ENCODE assay signal across 16 mouse cellular contexts in the genomic region with DNA sequence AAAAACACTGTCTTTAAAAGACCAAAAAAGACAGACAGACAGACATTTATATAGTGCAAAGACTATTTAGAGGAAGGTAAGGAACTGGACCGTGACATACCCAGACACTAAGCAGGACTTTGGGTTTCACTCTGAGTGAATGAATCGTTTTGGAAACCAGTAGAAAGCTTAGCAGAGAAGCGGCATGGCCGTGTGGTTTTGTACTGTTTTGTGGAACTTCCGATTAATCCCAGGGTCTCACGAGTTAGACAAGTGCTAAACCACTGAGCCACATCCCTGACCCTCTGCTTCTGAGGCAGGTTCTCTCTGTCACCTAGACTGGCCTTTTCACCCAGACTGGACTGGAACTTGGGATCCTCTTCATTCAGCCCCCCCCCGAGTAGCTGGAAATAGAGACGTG. TPM values are rescaled to one million over a fixed set of nuclear protein-coding genes. Genes with fewer than 3 reads are reported as not detected.
DNase-seq lines count a peak whose midpoint lies in the region; ATAC-seq and TF ChIP-seq lines count a peak whose summit lies in the region.
"Had no signal": no experiment of that assay in that cellular context is flagged by ENCODE, and none has a peak within 500 bp of the region (broad histone marks: within the 10 kb centered on the region; RNA-seq: fewer than 3 reads in every experiment).

No protein-coding gene starts in this region.

- H3K36me3 ChIP-seq in CH12.LX (replicated peaks in 1 of 2; ENCODE audit: control insufficient read depth in 1 of 2, insufficient read depth in 1 of 2, low read length in 1 of 2): peaks cover 44 to 47% of the 10 kb centered on the region in 2 experiments
- H3K36me3 ChIP-seq in liver, embryonic 14.5 days (replicated peaks; ENCODE audit: control insufficient read depth, insufficient read depth, low read depth): peaks cover 70% of the 10 kb centered on the region

- DNase-seq in layer of hippocampus, adult 2 months (ENCODE audit: low spot score in 2 of 2): no peak
- DNase-seq in layer of hippocampus, adult 9-10 months (ENCODE audit: low spot score): no peak
- DNase-seq in A20 (ENCODE audit: low read depth, low spot score) (peak; percentile 70), CH12.LX (ENCODE audit: extremely low read depth) (peak; percentile 80)
- no peak for DNase-seq in liver, embryonic 14.5 days (ENCODE audit: low read depth in 3 of 3, low spot score in 3 of 3)
- DNase-seq in left cerebral cortex, adult 11 months (ENCODE audit: low spot score): no peak
- no peak for DNase-seq in frontal cortex, postnatal 14 days (ENCODE audit: low spot score in 2 of 2)
- DNase-seq: adrenal gland, postnatal 10 days; cerebellum, adult 2 months; kidney, adult 2 months; kidney, postnatal 36 days; layer of hippocampus, postnatal 36 days had no signal

- 0 out of 2 replicates have a peak overlapping the region, but pooled peaks have one; percentile 72 for H3K27ac ChIP-seq in layer of hippocampus, adult 2 months
- peak overlapping the region; percentile 61 for H3K27ac ChIP-seq in CH12.LX (ENCODE audit: insufficient read depth, low read depth)
- H3K27ac ChIP-seq in liver, embryonic 14.5 days: peak overlapping the region; percentile 54; the same call in 1 of the 2 replicates

- no peaks in the 10 kb centered on the region for H3K27me3 ChIP-seq in CH12.LX (replicated peaks)
- no peaks in the 10 kb centered on the region for H3K27me3 ChIP-seq in liver, embryonic 14.5 days (ENCODE audit: control insufficient read depth, insufficient read depth, low read length)
- H3K27me3 ChIP-seq: hindbrain, embryonic 15.5 days; megakaryocyte, embryonic 14.5 days had no signal

- no peak overlapping the region for H3K9ac ChIP-seq in CH12.LX (ENCODE audit: insufficient read depth, low read depth)
- H3K9ac ChIP-seq in liver, embryonic 14.5 days (replicated peaks): no peak overlapping the region
- H3K9ac ChIP-seq: hindbrain, embryonic 15.5 days had no signal

- peak overlapping the region; percentile 33 for H3K4me2 ChIP-seq in CH12.LX (ENCODE audit: insufficient read depth, low read depth, poor library complexity, severe bottlenecking)
- H3K4me2 ChIP-seq in liver, embryonic 14.5 days (ENCODE audit: low read depth): no peak overlapping the region
- H3K4me2 ChIP-seq: hindbrain, embryonic 15.5 days had no signal

- no peak for ATAC-seq in liver, embryonic 14.5 days (ENCODE audit: insufficient read depth)

- no peak overlapping the region for H3K4me3 ChIP-seq in layer of hippocampus, adult 2 months
- H3K4me3 ChIP-seq in CH12.LX (replicated peaks in 1 of 3; ENCODE audit: low read depth in 2 of 3, low read length in 2 of 3, poor library complexity in 1 of 3): no peak overlapping the region
- H3K4me3 ChIP-seq in liver, embryonic 14.5 days (ENCODE audit: insufficient read depth in 1 of 2, low read depth in 2 of 2, low read length in 2 of 2): no peak overlapping the region
- H3K4me3 ChIP-seq: hindbrain, embryonic 15.5 days; megakaryocyte, embryonic 14.5 days; myocyte had no signal

- TF ChIP-seq EP300 in CH12.LX (IDR thresholded peaks at IDR 0.05; ENCODE audit: low read length): peak; percentile 87
- no peak for TF ChIP-seq EP300 in liver, embryonic 14.5 days (IDR thresholded peaks at IDR 0.05; ENCODE audit: low read depth)

- H3K9me3 ChIP-seq in CH12.LX (replicated peaks; ENCODE audit: low read length): no peaks in the 10 kb centered on the region
- no peaks in the 10 kb centered on the region for H3K9me3 ChIP-seq in liver, embryonic 14.5 days (ENCODE audit: control insufficient read depth, low read length)
- H3K9me3 ChIP-seq: hindbrain, embryonic 15.5 days; megakaryocyte, embryonic 14.5 days had no signal

- WGBS in liver, embryonic 14.5 days (ENCODE audit: insufficient replicate concordance): 83% methylated on average over 8 of the region's 8 CpGs

- H3K4me1 ChIP-seq in CH12.LX (ENCODE audit: control insufficient read depth in 1 of 2, insufficient read depth in 2 of 2): peaks cover 33 to 60% of the 10 kb centered on the region in 2 experiments
- H3K4me1 ChIP-seq in liver, embryonic 14.5 days (replicated peaks; ENCODE audit: control insufficient read depth in 2 of 2, insufficient read depth in 2 of 2, low read length in 1 of 2): peaks cover 25 to 36% of the 10 kb centered on the region in 2 experiments

- dilution Hi-C loops in CH12.LX (cut with MboI; ENCODE audit: extremely low pct_ligation_motif_present, extremely low pct_unique_long_range_greater_than_20kb, low sequenced_read_pairs): no loop called here

- in situ Hi-C loops in CH12.LX (cut with MboI; ENCODE audit: low pct_ligation_motif_present, low pct_unique_long_range_greater_than_20kb, low sequenced_read_pairs): loop anchor here (5.0 kb wide), 1 partner anchor 72 kb away; no protein-coding TSS in a partner anchor

- TF ChIP-seq CTCF in layer of hippocampus, adult 2 months (conservative IDR thresholded peaks at IDR 0.05): no peak
- no peak for TF ChIP-seq CTCF in CH12.LX (conservative IDR thresholded peaks at IDR 0.05 in 1 of 2, IDR thresholded peaks at IDR 0.05 in 1 of 2; ENCODE audit: low read depth in 2 of 2, low read length in 2 of 2)
- no peak for TF ChIP-seq CTCF in liver, embryonic 14.5 days (IDR thresholded peaks at IDR 0.05; ENCODE audit: low read depth)

- TF ChIP-seq POLR2A in CH12.LX (IDR thresholded peaks at IDR 0.05; ENCODE audit: low read depth, low read length): no peak

- peaks cover 14% of the 10 kb centered on the region for H3K79me2 ChIP-seq in CH12.LX (replicated peaks; ENCODE audit: control insufficient read depth, extremely low read depth, insufficient read depth, poor library complexity, severe bottlenecking)

- peak; percentile 4 for TF ChIP-seq RAD21 in CH12.LX (IDR thresholded peaks at IDR 0.05; ENCODE audit: low read depth, low read length)

TF ChIP-seq in CH12.LX, 34 proteins besides CTCF, POLR2A, EP300 and RAD21 (continues in another document):
- TF ChIP-seq MYC (IDR thresholded peaks at IDR 0.05; ENCODE audit: low read depth, low read length) (peak; percentile 88), JUN (IDR thresholded peaks at IDR 0.05; ENCODE audit: insufficient read depth, low read depth, low read length) (peak; percentile 73; the same call in 1 of the 2 replicates), BHLHE40 (IDR thresholded peaks at IDR 0.05; ENCODE audit: low read depth, low read length) (peak; percentile 97), JUND (conservative IDR thresholded peaks at IDR 0.05; ENCODE audit: low read depth, low read length) (peak; percentile 78), E2F4 (IDR thresholded peaks at IDR 0.05; ENCODE audit: insufficient replicate concordance, low read depth, low read length) (no peak), ZKSCAN1 (IDR thresholded peaks at IDR 0.05; ENCODE audit: borderline replicate concordance, low read depth, low read length) (no peak), ZMIZ1 (IDR thresholded peaks at IDR 0.05; ENCODE audit: low read depth, low read length) (no peak), UBTF (IDR thresholded peaks at IDR 0.05; ENCODE audit: low read depth, low read length) (no peak), IRF4 (IDR thresholded peaks at IDR 0.05; ENCODE audit: low read depth, low read length) (peak; percentile 89), GABPA (IDR thresholded peaks at IDR 0.05; ENCODE audit: insufficient replicate concordance, low read depth, low read length) (no peak), MAX (IDR thresholded peaks at IDR 0.05; ENCODE audit: low read length) (peak; percentile 67), ZC3H11A (IDR thresholded peaks at IDR 0.05; ENCODE audit: low read depth, low read length) (no peak), RCOR1 (conservative IDR thresholded peaks at IDR 0.05; ENCODE audit: low read depth, low read length) (peak; percentile 74; the same call in 1 of the 2 replicates), MEF2A (IDR thresholded peaks at IDR 0.05; ENCODE audit: borderline replicate concordance, low read depth, low read length) (peak; percentile 87), USF2 (conservative IDR thresholded peaks at IDR 0.05; ENCODE audit: low read depth, low read length) (no peak), CHD2 (IDR thresholded peaks at IDR 0.05; ENCODE audit: low read length) (no peak), HCFC1 (IDR thresholded peaks at IDR 0.05; ENCODE audit: low read depth, low read length) (no peak)

RNA-seq across cellular contexts. Expression of a gene that starts 18.2 kb away (rescaled TPM):
- total RNA-seq in layer of hippocampus, adult 2 months (2021): 10 to 100 TPM; 23.6 to 25.0 TPM
- total RNA-seq in CH12.LX (2012; rRNA removed) (69.6 and 73.1 TPM in 2 replicates), CH12.LX (2014; rRNA removed) (29.1 and 29.5 TPM in 2 replicates)
- 48.1 and 51.8 TPM in 2 replicates for polyA plus RNA-seq in CH12.LX (2012; ENCODE audit: insufficient read length, low read depth)
- polyA plus RNA-seq in liver, embryonic 14.5 days (2012; rRNA removed): 43.1 and 45.9 TPM in 2 replicates
- 90.6 and 94.2 TPM in 2 replicates for polyA plus RNA-seq in liver, embryonic 14.5 days (2014; fragmentation: Nextera tagmentation; extraction: Ambion mirVana)

RNA-seq across cellular contexts. Expression of a gene that starts 18.2 kb away (rescaled TPM):
- total RNA-seq in layer of hippocampus, adult 2 months (2021): 1 to 10 TPM; 6.1 to 6.8 TPM
- 3.6 and 4.2 TPM in 2 replicates for total RNA-seq in CH12.LX (2012; rRNA removed)
- 1.9 and 2.0 TPM in 2 replicates for total RNA-seq in CH12.LX (2014; rRNA removed)
- polyA plus RNA-seq in CH12.LX (2012; ENCODE audit: insufficient read length, low read depth): 2.9 and 3.0 TPM in 2 replicates
- 1.3 TPM in 2 replicates for polyA plus RNA-seq in liver, embryonic 14.5 days (2012; rRNA removed)
- 1.1 and 1.2 TPM in 2 replicates for polyA plus RNA-seq in liver, embryonic 14.5 days (2014; fragmentation: Nextera tagmentation; extraction: Ambion mirVana)

RNA-seq across cellular contexts. Expression of a gene that starts 27.8 kb away (rescaled TPM):
- total RNA-seq in layer of hippocampus, adult 2 months (2021): 10 to 100 TPM; 25.7 to 27.5 TPM
- 8.6 and 9.4 TPM in 2 replicates for total RNA-seq in CH12.LX (2012; rRNA removed)
- total RNA-seq in CH12.LX (2014; rRNA removed): 1.3 and 1.5 TPM in 2 replicates
- polyA plus RNA-seq in CH12.LX (2012; ENCODE audit: insufficient read length, low read depth): 5.2 and 6.7 TPM in 2 replicates
- polyA plus RNA-seq in liver, embryonic 14.5 days (2012; rRNA removed): 6.1 and 6.4 TPM in 2 replicates
- polyA plus RNA-seq in liver, embryonic 14.5 days (2014; fragmentation: Nextera tagmentation; extraction: Ambion mirVana): 8.5 and 9.9 TPM in 2 replicates

RNA-seq across cellular contexts. Expression of a gene that starts 31.7 kb away (rescaled TPM):
- total RNA-seq in layer of hippocampus, adult 2 months (2021): 1 to 10 TPM; 1.4 to 3.3 TPM
- total RNA-seq in CH12.LX (2012; rRNA removed) (0.59 TPM in 2 replicates), CH12.LX (2014; rRNA removed) (not detected in 2 replicates)
- polyA plus RNA-seq in CH12.LX (2012; ENCODE audit: insufficient read length, low read depth): 0.55 TPM in 1 of 2 replicates, not detected in the other
- polyA plus RNA-seq in liver, embryonic 14.5 days (2012; rRNA removed): 0.11 and 0.23 TPM in 2 replicates
- 0.18 and 0.20 TPM in 2 replicates for polyA plus RNA-seq in liver, embryonic 14.5 days (2014; fragmentation: Nextera tagmentation; extraction: Ambion mirVana)
- total RNA-seq: granulocyte monocyte progenitor cell, adult 5-6 weeks had no signal

RNA-seq across cellular contexts. Expression of a gene that starts 46.6 kb away (rescaled TPM):
- 10 to 100 TPM; 38.5 to 42.2 TPM for total RNA-seq in layer of hippocampus, adult 2 months (2021)
- total RNA-seq in CH12.LX (2012; rRNA removed): 32.1 and 33.3 TPM in 2 replicates
- 43.2 and 45.6 TPM in 2 replicates for total RNA-seq in CH12.LX (2014; rRNA removed)
- 28.3 and 30.9 TPM in 2 replicates for polyA plus RNA-seq in CH12.LX (2012; ENCODE audit: insufficient read length, low read depth)
- polyA plus RNA-seq in liver, embryonic 14.5 days (2012; rRNA removed): 14.2 and 21.4 TPM in 2 replicates
- 26.7 and 28.3 TPM in 2 replicates for polyA plus RNA-seq in liver, embryonic 14.5 days (2014; fragmentation: Nextera tagmentation; extraction: Ambion mirVana)

Comparison
In these comparisons a context has a peak if more than half of its experiments do, and no peak if none do; other contexts are left out.
1. DNase-seq: peak in A20 (single experiment) and CH12.LX (single experiment); none in layer of hippocampus, adult 2 months (0 of 2), layer of hippocampus, adult 9-10 months (single experiment), liver, embryonic 14.5 days (0 of 3), left cerebral cortex, adult 11 months (single experiment) and frontal cortex, postnatal 14 days (0 of 2).
2. Peak in every context shown above with its lines, with median percentiles within 50 percentile points of each other: H3K27ac ChIP-seq.